Mouse (Mus musculus) stomach, postnatal 0 days (tissue): ENCODE results near the gene Zic2.

Experiments
- CTCF ChIP-seq: IDR thresholded peaks from 2 replicates; pipeline ENCODE4 v1.5.1; 2016; ENCODE audit warnings: antibody characterized with exemption, low read depth, mild to moderate bottlenecking, moderate library complexity
- EP300 ChIP-seq: optimal IDR thresholded peaks from 2 replicates; pipeline ENCODE3; 2016; ENCODE audit warnings: antibody characterized with exemption

- TF ChIP-seq CTCF (no peak), EP300 (no peak)
Measured at GRCm38 (mm10) chr14:122483024-122483385, 7.8 kb downstream of the Zic2 start.
